Mouse (Mus musculus) testis, postnatal 14 days (tissue): Measurements from ENCODE around the gene Gm20388.
"Not testable (repeated sequence)": the region's sequence is repeated elsewhere in the genome, so short reads cannot be mapped to it uniquely, and the experiment has no call there.

Experiments used
- DNase-seq: peaks from one replicate; pipeline ENCODE4 v3.0.0; 2021; ENCODE audit warnings: low spot score

Gene Gm20388

DNA sequence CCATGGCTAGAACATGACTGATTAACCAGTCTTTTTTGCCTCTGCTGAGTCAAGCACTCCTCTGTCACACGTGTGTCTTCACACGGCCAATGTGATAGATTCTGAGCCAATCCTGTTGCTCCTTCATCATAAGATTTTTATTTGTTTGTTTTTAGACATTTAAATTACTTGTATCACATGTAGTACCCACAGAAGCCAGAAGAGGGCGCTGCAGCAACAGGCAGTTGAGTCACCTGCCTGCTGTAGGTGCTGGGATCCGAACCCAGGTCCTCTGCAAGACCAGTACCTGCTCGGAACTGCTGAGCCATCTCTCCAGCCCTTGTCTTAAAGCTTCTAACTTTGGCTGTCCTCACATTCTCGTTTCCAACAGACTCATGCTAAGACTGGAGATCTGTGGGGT, 812.4 kb downstream of the Gm20388 start:
- DNase-seq = peak; percentile 45

- DNase-seq = not testable (repeated sequence)
These were observed 813.5 kb downstream of the Gm20388 start for GRCm38 (mm10) chr8:120724096-120724495.

GRCm38 (mm10) chr8:120724816-120725575, 814.4 kb downstream of the Gm20388 start:
- DNase-seq = no peak

DNA sequence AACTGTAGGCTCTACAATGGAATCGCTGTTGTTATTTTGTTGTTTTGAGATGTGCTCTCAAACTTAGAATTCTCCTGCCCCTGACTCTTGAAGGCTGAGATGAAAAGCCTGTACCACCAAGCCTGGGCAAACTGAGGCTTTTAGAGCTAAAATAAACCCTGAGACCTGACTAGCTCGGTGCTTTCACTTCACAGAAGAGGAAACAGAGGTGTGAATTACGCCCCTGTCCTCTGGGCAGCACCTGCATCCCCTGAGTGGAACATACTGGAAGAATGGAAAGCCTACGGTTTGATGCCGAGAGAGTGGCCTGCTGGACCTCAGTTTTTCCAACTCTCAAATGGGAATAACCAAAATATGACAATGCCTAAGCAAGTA, 814.9 kb downstream of the Gm20388 start:
- DNase-seq = no peak

DNA sequence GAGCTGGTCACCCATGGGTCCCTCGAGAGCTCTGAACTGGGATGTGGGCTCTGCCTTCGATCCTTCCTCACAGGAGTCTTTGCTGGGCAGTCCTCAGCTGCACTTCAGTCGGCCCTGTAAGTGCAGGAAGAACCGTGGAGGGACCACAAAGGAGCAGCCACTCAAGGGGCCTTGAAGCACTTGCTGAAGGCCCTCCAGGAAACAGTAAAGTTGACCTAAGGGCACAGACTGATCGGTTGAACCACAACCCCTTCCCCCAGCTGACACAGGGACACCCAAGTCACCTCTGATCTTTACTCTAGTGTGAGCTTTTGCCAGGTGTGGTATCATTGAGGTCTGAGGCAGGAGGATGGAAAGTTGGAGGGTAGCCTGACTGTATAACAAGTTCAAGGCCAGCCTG, 815.4 kb downstream of the Gm20388 start:
- no peak for DNase-seq

DNA sequence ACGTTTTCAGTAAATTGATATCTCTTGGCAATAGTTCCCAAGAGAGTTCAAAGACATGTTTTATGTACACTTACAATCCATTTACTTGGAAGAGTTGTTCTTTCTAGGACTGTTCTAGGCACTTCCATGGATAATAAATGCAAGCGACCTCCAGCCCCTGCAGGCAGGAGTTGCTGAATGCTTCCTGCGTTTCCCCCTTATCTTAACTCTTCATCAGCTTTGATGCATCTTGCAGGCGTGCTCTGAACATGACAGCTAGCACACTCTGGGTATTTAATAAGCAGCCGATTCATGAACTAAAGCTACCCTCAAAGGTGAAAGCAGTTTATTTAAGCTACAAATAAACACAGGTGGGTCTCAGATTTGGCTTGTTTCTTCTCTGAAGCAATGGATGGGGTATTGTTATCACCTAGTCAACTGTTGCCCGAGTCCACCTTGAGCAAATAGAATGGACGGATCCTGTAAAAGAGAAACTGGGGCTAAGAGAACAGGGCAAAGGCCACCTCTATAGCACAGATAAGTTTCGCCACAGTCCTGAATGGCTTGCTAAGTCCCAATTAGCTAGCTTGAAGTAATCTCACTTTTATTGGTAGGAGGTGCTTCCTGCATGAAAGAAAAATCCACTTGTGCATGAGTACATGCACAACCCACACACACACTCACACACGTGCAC, 818.0 kb downstream of the Gm20388 start:
- no peak for DNase-seq

GRCm38 (mm10) chr8:120731582-120731981, 820.9 kb downstream of the Gm20388 start:
- no peak for DNase-seq

- DNase-seq = peak; percentile 76
These were observed 821.4 kb downstream of the Gm20388 start for GRCm38 (mm10) chr8:120732068-120732467.

DNA sequence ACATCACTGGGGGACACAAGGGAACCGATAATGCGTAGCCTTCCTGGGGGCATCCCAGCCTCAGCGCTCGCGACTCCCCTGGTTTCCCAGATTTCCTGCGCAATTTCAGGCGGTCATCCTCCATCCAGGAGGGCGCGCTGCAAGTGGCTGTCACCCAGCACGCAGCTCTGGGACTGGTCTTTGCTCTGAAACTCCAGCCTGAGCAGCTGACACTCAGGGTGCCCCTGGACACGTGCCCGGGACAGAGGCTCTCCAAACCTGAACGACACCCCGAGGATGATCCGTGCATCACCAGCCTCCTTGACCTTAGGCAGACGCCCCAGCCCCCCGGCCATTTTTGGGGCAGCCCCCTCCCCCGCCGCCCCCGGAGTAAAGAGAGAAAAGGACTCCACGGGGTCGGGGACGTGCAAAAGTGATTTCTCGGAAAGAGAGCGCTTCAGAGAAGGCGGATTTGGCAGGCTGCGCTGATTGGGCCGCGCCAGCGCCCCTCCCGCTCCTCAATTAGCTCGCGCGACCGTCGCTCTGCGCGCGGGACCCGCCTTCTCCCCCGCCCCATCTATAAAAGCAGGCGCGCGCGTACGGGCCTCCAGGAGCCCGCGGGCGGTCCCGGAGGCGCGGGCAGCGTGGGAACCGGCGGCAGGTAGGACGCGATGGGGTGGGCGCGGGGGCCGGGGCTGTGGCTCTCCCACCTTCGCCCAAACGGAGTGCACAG, 825.3 kb downstream of the Gm20388 start, which contains the start of gene Irf8:
Irf8 (plus strand) TSS at position 589 of the 712 bp plus-strand sequence.
- DNase-seq = peak; percentile 66

DNA sequence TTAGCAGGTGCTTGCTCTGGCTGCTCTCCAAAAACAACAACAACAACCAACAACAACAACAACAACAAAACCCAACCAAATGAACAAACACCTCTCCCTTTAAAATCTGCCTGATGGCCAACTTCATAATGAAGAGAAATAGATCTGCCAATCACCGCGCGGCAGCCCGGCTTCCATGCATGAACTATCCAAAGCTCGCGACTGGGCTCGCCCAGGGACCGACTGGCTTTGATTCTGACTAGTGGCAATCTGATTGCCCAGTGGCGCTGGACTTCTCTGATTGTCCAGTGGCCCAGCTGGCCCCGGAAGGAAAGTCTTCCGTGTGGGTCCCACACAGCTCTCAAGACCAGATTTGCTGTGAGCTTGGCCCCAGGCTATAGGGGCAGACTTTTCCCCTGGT, 825.8 kb downstream of the Gm20388 start:
- no peak for DNase-seq

DNA sequence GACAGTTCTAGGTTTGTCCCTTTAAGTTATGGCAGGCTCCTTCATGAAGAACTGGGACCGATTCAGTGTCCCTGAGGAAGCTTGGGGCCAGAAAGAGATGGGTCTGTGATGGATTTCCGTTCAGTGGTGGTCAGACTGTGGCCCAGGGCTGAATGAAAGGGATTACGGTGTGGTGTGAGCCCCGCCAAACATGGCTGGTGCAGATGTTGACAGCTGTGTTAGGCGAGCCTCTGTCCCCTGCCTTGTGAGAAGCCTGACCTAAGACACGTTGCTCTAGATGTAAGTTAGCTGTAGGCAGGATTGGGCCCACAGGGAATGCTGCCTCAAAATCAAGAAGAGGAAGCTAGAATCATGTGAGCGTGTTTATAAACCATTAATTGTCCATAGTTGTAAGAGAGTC, 826.5 kb downstream of the Gm20388 start:
- no peak for DNase-seq

DNA sequence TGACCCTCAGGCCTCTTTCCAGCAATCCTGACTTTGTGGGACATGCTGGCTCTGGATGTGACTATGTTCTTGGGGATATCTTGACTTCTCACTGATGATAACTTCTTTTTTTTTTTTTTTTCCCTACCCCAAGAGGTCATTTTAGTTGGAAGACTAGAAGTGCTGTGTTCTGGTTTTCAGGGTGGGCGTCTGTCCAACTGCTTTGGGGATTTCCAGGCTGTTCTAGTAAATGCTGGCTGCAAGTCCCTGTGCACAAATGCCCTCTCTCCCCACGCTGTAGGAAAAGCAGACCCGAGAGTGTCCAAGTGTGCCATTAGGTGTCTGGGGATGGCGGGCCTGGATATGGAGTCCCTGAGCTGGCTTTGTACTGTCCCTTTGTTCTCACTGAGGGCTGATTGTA, 828.1 kb downstream of the Gm20388 start:
- peak; percentile 36 for DNase-seq

DNA sequence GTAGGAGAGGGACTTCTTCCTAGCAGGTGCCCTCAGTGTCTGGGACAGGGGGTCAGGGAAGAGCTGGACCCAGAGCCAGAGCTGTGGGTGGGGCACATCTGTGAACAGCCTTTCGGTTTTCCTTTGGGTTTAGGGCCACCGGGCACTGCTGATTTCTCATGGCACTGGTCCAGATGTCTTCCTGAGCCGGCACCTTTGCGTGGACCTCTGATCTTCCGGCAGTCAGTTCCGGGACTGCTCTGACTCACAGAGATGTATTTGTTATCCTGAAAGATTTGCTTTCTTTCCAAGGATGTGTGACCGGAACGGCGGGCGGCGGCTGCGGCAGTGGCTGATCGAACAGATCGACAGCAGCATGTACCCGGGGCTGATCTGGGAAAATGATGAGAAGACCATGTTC, 828.9 kb downstream of the Gm20388 start:
- no peak for DNase-seq

DNA sequence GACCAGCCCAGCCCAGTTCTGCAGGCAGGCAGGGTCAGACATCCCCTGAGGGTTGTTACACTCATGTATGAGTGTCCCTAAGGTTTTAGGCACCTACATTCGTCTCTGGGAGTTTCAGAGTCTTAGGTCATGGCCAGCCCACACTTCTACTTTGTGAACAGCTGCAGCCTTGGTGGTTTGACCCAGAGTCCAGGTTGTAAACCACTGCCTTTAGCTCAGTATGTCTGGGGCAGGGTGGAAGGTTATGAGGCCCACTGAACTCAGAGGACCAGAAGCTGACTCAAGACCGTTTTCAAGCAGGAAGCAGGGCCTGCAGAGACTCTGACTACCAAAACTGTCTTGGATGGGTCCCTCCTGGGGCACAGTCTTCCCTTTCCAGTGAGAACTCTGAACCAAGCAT, 829.9 kb downstream of the Gm20388 start:
- no peak for DNase-seq

- DNase-seq = no peak
These were observed 830.4 kb downstream of the Gm20388 start for GRCm38 (mm10) chr8:120741001-120741400.

DNA sequence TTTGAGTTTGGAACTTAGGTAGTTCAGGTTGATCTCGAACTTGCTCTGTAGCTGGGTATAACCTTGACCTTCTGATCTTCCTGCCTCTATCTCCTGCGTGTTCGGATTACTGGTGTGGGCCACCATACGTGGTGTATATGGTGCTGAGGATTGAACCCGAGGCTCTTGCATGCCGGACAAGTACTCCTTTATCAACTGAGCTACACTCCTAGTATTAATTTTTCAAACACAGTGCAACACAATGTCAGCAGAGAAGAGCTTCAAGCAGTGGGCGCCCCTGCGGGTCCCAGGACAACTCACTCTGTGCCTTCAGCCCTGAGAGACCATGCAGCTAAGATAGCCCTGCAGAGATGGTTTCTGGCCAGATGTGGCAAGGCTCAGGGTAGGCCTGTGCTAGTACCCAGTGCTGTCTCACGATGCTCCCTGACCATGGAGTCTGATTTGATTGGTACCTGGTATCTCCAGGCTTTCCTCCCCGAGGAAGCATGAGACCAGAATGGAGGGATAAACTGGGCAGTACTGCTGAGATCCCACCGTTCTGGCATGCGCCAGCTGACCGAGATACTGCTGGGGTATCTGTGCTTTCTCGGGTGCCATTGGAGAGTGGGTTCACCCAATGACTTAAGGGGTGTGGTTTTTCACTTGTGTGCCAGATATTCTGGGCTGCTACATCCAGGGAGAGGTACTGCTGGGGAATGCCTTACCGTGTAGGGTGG, 831.3 kb downstream of the Gm20388 start:
- no peak for DNase-seq

DNA sequence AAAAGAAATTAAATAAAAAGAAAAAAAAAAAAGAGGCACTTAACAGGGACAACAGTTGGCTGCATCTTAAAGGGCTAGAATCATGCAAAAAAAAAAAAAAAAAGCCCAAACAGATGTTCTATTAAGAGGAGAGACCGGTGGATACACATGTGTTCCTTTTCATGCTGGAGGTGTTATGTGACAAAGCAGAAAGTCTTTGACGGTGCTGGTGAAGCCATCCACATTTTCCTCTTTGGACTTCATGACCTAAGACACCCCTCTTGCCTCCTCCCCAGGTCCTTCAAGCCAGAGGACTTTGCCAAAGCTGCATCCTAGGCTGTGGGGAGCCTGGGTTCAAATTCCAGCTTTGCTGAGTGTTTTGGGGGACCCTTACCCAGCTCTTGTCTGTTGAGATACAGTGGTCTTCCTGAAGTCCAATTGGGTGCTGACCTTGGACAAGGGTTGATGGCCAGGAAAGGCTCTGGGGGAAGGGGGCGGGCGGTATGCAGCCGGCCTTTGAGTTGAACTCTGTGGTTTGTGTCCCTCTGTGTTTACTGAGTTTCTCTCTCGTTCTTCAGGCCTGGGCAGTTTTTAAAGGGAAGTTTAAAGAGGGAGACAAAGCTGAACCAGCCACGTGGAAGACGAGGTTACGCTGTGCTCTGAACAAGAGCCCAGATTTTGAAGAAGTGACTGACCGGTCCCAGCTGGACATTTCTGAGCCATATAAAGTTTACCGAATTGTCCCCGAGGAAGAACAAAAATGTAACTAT, 832.7 kb downstream of the Gm20388 start:
- DNase-seq = no peak

- no peak for DNase-seq
These were observed 833.3 kb downstream of the Gm20388 start for GRCm38 (mm10) chr8:120743898-120744290.

GRCm38 (mm10) chr8:120744448-120744847, 833.8 kb downstream of the Gm20388 start:
- DNase-seq = no peak

- DNase-seq = no peak
These were observed 834.6 kb downstream of the Gm20388 start for GRCm38 (mm10) chr8:120745226-120745625.

DNA sequence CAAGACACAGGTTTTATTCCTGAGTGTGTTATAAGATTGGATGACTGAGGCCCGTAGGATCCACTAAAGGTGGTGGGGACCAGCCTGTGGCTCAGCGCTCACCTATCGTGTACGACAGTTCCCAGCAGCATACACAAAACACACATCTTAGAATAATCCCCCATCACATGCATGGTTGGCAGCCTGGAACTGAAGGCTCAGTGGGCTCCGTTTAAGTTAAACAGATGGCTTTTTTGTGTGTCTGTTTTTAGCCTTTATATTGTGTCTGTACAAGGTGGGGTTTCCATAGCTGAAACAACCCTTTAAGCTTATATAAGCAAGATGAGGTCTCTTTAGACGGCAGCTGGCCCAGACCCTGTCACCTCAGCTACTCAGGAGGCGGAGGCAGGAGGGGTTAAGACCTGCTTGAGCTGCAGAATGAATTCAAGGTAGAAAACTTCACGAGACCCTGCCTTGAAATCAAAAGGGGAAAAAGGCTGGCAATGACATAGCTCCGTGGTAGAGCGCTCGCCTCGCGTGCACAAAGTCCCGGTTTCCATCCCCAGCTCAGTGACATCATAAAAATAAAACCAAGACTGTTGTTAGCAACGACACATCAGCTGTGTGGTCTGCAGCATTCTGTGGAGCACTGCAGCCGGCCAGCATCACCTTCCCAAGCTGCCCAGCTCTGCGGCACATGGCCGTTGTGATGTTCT, 835.5 kb downstream of the Gm20388 start:
- DNase-seq = no peak
